Mouse (Mus musculus) gastrocnemius, adult 18-20 months (tissue): ENCODE measurements around the gene Prrg3. TPM values are rescaled to one million over a fixed set of nuclear protein-coding genes. Genes with fewer than 3 reads are reported as not detected.

Source experiments
- DNase-seq: peaks from one replicate; pipeline ENCODE4 v3.0.0; 2021; ENCODE audit warnings: low spot score
- long read RNA-seq, 2 experiments: library from polyadenylated mRNA; stranded (forward); transcript quantifications; one replicate each; pipeline ENCODE4 v2.0.0; 2021
- total RNA-seq, 2 experiments: library from RNA; stranded (reverse); gene quantifications; 2 replicates each; pipeline ENCODE4 v1.2.3; 2021

The Prrg3 gene
- total RNA-seq: 1 to 10 TPM; 1.9 to 2.9 TPM
- long read RNA-seq, experiment 1, full-length matches to known transcripts: 4 of 4 reads
- long read RNA-seq, experiment 1, partial matches to known transcripts: 0 of 4 reads
- long read RNA-seq, experiment 1, other reads (novel, unspliced or antisense): 0 of 4 reads
- long read RNA-seq, experiment 2: 0 reads

DNA sequence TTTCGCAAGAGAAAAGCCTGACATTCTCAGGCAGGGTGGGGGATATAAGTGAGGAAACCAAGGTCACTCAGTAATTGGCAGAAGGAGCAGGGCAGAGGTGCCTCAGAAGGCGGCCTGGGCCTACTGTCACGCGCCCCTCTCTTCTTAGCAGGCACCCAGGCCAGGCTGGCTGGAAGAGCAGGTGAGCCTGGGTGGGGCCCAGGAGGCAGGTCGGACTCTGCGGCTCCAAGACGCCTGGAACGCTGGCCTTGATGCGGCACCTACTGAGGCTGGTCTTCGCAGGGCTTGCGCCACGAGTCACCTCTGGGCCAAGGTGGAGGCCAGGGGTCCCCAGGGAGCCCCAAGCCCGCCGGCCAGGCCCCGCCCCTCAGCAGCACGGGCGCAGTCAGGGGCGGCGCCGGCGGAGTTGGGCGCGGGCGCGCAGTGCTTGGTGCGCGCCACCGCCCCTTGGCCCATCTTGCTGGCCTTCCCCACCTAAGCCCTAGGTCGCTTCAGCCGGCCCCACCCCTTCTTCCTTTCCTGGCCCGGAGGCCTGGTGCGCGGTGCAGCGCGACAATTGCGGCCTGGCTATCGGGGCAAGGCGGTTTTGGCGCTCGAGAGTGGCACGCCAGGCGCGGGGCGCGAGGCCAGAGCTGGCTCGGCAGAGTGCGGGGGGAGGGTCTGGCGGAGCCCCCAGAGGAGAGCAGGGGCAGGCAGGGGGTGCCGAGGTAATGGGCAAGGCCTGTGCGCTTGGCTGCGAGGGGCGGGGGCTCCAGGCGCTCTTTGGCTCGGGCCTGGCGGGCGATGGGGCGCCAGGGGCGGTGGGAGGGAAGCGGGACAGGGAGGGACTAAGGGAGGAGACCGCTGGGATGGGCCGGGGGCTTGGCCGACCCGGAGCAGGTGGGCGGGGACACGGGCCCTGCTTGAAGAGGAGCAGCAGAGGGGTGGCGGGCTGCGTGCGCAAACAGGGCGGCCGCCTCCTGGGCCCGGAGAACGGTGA is at the start of gene Prrg3:
Gene Prrg3, plus strand, starts transcription at position 552 of the 979 bp plus-strand sequence.
- DNase-seq: peak; percentile 25

DNA sequence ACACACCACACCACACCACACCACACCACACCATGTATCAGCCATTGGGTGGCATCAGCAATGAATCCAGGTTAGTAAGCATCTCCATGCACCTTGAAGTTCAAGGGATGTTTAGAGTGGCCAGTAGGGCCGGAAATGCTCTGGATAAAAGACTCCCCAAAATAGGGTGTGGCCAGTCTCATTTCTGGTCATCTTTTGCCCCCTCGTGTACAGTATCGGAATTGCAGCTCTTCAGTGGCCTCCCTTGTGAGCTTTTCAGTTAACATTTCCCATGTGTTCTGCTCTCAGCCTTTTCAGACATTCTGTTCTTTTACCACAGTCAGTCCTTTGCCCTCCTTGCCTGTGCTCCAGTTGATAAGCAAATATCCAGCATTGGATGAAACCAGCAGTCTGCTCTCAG is 15.8 kb upstream of the Prrg3 start:
- peak; percentile 16 for DNase-seq

DNA sequence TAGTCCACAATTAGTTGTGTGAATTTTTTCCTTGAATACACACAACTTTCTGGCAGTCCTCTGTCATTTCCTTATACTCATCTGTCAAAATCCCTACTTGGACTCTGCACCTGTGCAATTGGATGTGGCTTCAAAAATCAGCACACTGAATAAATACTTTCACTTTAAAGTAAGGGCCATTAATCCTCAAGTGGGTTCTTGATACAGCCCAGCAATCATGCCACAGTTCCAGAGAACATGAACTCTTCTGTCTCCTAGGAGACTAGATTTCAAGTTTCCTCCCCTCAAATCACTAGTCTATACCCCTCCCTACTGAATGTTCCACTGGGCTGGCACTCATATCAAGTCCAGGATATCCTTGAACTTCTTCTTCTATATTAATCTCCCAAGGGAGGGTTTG is 4.1 kb upstream of the Prrg3 start:
- DNase-seq: no peak

DNA sequence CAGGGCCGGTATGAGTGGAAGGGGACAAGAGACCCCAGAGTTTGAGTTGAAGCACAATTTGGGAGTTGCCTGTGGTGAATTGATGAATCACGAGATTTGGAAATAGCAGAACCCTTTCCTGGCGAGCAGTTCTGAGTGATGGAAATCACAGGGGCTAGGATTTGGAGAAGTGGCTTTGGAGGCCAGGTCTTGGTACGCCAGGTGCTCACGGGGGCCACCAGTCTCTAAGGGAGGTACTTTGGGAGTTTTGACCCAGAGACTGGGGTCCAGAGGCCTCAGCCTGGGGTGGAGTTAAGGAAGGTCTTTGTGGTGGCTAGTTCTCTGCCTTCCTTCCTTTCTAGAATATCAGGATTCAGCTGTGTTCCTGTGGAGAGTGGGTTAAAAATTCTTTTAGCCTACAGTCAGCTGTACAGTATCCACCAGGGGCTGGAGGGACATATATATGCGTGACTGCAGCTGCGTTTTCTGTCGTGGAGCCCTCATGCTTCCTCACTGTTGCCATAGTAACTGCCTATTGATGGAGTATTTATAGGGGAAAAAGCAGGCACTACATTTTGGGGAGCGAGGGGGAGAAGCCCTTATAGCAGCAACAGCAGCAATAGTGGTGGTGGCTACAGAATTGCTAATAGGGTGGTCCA is 970 bp downstream of the Prrg3 start:
- no peak for DNase-seq

DNA sequence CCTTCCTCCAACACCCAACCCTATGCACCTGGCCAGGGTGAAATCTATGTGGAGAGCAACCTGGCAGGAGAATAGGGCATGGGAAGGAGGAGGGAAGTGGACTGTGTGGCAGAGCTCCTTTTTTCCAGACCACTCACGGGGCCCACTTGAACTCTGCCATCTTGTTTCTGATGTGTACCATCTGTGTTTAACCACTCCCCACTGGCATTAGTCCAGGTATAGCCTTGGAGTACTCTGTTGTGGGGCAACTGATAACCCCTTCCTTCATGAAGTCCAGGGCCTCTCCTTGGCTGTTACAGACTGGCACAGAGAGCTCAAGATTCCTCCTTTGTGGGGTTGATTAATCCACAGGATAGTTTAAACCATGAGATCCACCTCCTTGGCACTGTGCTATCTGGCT is 5.8 kb downstream of the Prrg3 start:
- no peak for DNase-seq

DNA sequence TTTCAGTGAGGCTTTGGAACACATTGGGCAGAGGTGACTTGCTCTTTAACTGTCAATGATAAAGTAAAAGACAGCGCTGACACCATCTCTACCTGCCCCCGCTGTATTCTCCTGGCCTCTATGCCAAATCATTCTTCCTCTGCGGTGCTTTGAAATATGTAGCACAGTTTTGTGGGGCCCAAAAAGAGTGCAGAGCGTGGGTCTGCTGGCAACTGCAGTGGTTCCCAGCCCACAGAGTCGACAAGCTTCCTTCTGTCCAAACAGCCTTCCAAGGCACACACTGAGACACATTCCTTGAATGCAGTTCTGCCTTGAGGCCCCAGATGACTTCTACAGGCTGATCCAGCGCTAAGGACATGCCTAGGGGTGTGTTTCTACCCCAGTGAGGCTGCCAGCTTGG is 6.4 kb downstream of the Prrg3 start:
- no peak for DNase-seq

DNA sequence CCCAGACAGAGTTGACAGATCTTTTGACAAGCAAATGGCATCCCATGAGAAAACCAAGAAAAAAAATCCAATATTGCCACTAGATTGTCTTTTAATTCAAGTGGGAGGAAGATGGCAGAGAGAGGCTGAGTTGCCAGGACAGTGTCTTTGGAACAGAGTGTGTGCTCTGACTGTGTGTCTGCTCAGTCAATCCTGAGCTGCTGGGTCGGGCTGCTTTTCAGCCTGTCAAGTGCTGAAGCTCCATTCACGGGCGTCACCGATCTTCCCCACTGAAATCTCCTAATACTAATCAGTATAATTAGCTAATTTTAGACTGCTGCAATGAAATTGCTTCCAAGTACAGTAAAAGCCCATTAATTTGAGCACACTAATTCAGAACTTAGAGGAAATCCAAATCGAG is 8.9 kb downstream of the Prrg3 start:
- DNase-seq: no peak

DNA sequence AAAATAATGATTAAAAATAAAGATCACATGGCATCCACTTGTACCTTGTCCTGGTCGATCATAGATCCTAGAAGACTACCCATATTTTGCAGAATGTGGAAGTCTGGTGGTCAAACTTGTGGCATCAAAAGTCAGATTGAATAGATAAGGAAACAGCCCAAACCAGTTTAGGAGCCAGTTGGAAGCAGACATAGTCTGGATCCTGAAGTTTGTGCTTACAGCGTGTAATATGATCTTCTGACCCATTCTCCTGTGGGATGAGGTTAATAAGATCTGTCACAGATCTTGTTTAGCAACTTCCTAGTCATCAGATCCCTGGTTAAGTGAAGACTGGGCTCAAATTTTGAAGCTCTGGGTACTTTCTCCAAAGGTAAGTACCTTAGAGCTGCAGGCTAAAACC is 10.3 kb downstream of the Prrg3 start, which contains the start of gene Fate1:
Gene Fate1, plus strand, starts transcription at position 301 of the 400 bp plus-strand sequence.
- no peak for DNase-seq

DNA sequence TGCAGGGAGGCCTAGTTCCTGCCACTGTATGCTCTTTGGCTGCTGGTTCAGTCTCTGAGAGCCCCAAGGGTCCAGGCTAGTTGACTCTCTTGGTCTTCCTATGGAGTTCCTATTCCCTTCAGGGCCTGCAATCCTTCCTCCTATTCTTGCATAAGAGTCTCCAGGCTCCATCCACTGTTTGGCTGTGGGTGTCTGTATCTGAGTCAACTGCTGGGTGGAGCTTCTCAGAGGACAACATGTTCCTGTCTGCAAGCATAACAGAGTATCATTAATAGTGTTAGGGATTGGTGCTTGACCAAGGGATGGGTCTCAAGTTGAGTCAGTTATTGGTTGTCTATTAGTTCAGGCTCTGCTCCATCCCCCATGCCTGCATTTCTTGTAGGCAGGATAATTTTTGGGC is 15.3 kb downstream of the Prrg3 start:
- peak; percentile 11 for DNase-seq

DNA sequence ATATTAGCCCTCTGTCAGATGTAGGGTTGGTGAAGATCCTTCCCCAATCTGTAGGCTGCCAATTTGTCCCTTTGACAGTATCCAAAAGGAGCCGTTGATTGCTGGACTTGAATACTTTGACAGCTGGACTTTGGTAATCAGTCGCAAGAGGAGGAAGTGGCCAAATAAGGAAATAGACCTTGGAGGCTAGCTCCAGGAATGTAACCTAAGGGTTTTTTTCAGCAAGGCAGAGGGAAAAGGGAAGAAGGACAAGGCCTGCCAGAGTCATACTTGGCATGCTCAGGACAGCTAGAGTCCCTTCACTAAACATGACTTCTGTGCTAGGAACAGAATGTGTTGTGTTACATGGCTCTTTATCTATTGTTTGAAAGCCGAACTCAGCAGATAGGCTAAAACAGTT is 18.0 kb downstream of the Prrg3 start:
- DNase-seq: no peak

DNA sequence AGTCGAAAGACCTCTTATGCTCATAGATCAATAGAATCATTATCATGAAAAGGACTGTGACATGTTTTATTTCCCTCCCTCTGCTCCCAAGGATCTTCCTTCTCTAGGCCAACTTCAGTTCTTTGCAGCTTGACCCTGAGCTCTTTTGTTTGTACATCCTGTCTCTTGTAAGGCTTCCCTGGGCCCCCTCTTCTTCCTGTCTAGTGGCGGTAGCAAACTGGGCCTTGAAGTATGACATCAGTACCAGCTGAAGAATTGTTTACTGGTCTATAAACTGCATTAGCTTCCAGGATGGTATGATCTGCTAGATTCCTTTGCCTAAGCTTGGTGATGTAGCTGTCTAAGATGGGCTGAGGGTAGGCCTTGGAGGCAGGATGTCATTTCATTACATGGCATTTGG is 18.9 kb downstream of the Prrg3 start:
- DNase-seq: no peak

DNA sequence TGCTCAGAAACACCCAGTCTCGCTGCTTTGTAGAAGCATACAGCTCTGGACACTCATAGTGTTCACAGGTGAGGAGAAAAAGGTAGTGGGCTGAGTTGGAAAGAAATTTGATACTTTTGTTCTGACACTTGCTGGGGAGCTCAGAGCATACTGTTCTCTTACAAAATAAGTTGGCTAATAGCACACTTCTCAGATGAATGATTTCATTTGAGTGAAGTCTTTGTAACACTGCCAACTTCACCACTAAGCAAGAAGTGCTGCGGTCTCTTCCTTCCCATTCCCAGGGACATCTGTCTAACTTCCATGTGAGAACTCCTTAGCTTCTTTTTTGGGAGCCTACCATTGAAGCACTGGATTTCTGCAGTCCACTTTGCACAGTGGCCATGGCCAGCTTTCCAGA is 20.8 kb downstream of the Prrg3 start:
- DNase-seq: no peak

DNA sequence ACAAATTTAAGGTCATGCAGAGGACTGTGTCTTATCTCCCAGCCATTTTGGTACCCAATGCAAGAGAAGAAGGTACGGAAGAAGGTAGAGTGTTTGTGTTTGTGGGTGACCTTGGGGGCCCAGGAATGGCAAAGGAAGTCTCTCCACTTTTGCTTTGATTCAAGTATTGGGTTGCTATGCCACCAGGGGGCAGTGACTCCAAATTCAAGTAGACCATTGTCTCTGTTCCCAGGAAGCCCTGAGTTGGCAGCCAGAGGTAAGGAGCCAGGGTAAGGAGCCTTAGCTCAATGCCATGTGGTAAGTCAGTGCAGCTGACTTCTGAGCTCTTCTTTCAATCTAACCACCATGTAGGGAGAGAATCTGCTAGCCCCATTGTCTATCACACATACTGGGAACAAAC is 21.4 kb downstream of the Prrg3 start:
- DNase-seq: no peak

DNA sequence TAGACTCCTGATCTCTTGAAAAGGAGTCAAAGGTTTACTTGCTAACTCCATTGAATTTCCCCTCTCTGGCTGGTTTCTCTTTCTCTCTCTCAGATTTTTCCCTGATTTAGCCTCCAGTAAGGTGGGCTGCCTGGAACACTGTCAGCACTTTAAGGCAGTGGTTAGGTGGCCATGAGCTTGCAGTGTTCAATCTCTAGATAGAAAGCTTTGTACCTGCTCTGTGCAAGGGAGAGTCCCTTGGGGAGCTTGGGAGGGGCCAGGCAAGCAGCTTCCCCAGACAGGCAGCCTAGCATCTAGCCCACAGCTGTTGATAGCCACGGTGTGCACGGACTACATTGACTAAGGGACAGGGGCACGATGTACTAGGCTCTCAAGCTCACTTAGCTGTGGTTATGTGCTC is 29.1 kb downstream of the Prrg3 start, which contains the start of gene Cnga2:
Gene Cnga2, plus strand, starts transcription at position 301 of the 400 bp plus-strand sequence.
- no peak for DNase-seq

DNA sequence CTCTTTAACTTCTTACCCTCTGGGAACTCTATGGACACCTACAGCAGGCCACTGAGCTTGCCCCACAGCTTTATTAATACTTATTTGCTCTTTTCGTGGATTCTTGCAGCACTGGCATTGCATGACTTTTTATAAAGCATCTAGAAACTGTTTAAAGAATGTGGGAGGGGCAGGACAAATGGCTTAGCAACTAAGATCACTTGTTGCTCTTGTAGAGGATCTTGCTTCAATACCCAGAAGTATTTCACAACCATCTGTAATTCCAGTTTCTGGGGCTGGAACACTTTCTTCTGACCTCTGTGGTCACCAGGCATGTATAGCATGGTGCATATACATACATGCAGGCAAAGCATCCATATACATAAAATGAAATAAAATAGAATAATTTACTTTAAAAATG is 33.5 kb downstream of the Prrg3 start:
- no peak for DNase-seq

DNA sequence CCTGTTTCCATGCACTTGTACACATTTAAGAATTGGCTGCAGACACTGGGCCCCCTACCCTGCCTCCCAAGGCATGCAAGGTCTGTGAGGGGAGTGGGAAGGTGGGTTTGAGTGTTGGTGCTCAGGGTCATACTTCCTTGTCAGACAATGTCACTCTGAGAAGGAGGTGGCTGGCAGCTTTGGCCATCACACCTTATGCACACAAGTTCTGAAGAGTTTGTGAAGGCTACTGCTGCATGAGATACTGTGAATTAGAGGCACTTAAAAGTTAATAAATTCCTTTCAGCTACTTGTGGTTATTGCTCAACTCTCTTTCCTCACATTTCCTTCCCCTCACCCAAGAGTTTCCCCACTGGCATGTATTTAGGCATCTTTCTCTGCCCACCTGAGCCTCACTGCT is 47.5 kb downstream of the Prrg3 start:
- no peak for DNase-seq

DNA sequence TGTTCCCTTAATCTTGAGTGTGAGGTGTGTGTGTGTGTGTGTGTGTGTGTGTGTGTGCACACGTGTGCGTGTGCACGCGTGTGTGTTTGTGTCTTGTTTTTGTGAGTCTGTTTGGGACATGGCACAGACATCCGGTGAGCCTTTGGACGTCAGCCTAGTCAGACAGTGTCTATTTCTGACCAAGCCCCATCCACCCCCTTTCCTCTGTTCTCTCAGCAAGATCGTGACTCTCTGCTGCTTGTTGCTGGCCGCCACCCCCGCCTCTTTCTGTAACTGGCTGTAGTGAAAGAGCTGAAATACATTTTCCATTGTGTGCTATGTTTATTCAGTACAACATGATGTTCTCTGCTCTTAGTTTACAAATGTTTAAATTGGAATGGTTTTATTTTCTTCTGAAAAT is 49.8 kb downstream of the Prrg3 start:
- no peak for DNase-seq

DNA sequence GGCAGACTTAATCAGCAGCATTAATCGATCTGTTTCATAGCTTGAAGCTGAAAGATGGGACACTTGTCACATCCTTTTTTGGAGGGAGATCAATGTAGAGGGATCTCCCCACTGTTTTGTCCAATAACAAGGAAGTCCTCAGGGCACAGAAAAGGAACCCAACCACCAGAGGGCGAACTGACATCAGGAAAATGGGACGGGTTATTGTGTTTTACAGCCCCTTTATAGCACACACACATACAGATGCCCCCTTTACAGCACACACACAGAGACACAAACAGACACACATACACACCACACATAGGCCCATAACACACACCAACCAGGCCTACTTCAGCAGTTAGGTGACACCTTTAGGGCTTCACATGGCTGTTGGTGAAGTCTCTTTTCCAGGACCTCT is 50.4 kb downstream of the Prrg3 start:
- DNase-seq: peak; percentile 28

DNA sequence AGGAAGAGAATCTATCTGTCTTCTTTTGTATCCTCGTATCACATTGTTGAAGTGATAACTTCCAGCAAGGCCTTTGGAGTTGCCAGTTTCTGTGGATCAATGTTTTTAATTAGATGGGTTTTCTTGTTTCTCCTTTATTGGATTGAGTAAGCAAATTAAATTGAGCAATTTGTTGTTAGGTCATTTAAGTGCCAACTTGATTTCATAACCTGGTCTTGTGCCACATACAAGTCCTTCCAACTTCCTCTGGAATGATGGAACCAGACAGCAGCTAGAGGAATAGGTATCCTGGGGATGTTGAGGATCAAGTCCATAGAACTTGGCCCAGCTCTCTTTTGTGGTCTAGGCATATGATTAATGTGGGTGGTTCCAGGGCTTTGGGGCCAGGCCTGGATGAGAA is 59.8 kb downstream of the Prrg3 start:
- DNase-seq: no peak
